Mouse (Mus musculus) lung, embryonic 15.5 days (tissue): Measurements from ENCODE around the gene Prdm15. TPM values are rescaled to one million over a fixed set of nuclear protein-coding genes. Genes with fewer than 3 reads are reported as not detected.

Experiments used
- ATAC-seq: fragments of 200-750 bp; cut with Nextera tagmentation; 2 replicates; pipeline ENCODE4 v1.8.0; 2017; ENCODE audit warnings: moderate number of reproducible peaks, borderline replicate concordance; ENCODE audit not compliant: low FRiP score, low TSS enrichment; ENCODE audit errors: extremely low read depth
- H3K27ac ChIP-seq: fragments of 300-500 bp; sonication (generic); 2 replicates; pipeline ENCODE4 v1.5.1; 2015; ENCODE audit warnings: moderate library complexity, mild to moderate bottlenecking, inconsistent platforms
- H3K27me3 ChIP-seq: fragments of 300-500 bp; sonication (generic); 2 replicates; pipeline ENCODE4 v1.6.1; 2015; ENCODE audit warnings: inconsistent platforms
- H3K36me3 ChIP-seq: fragments of 300-500 bp; sonication (generic); 2 replicates; pipeline ENCODE4 v1.6.1; 2015; ENCODE audit warnings: inconsistent platforms
- H3K4me1 ChIP-seq: fragments of 300-500 bp; sonication (generic); 2 replicates; pipeline ENCODE4 v1.6.1; 2015; ENCODE audit warnings: inconsistent platforms
- H3K4me2 ChIP-seq: fragments of 300-500 bp; sonication (generic); 2 replicates; pipeline ENCODE4 v1.6.1; 2015; ENCODE audit warnings: inconsistent platforms, mild to moderate bottlenecking, moderate library complexity
- H3K4me3 ChIP-seq: fragments of 300-500 bp; sonication (generic); 2 replicates; pipeline ENCODE4 v1.5.1; 2015; ENCODE audit warnings: mild to moderate bottlenecking, inconsistent platforms
- H3K9ac ChIP-seq: fragments of 300-500 bp; sonication (generic); 2 replicates; pipeline ENCODE4 v1.6.1; 2015; ENCODE audit warnings: inconsistent platforms
- H3K9me3 ChIP-seq: fragments of 300-500 bp; sonication (generic); 2 replicates; pipeline ENCODE4 v1.6.1; 2016; ENCODE audit warnings: inconsistent platforms
- WGBS: fragments of 180-500 bp; shearing (Covaris S2); methylation state at CpG from one replicate; pipeline ENCODE4 v1.1.7; 2015; 5-methylcytosine and 5-hydroxymethylcytosine counted together
- polyA plus RNA-seq: library from polyadenylated mRNA; unstranded; fragments of >200 nt; fragmentation: Nextera tagmentation; extraction: Ambion mirVana; gene quantifications from 2 replicates; pipeline ENCODE4 v1.2.1, GENCODE M21; 2015

Prdm15 gene
- polyA plus RNA-seq, 1 experiment from 2014 or later, result 10.9 TPM

DNA sequence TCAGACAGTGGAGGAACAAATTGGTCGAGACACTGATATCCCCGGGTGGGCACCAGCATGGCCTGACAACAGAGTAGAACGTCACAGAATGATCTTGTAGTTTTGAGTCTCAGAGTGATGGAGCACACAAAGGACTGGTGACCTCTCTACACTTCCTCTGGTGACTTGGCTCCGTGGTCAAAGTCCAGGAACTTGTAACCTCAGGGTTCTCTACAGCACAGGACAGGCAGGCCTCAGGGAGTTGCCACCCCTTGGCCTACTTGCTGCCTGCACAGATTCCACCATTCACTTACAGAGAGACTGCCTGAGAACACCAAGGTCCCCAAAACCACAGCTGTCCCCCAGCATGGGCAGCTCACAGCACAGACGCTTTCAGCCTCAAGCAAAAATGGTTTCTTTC lies 36.4 kb downstream of the Prdm15 start:
- Histone ChIP-seq H3K27me3 (no peaks in the 10 kb centered on the region), H3K4me2 (no peak overlapping the region), H3K27ac (no peak overlapping the region), H3K4me1 (no peaks in the 10 kb centered on the region), H3K4me3 (no peak overlapping the region), H3K36me3 (peaks cover 85% of the 10 kb centered on the region), H3K9me3 (no peaks in the 10 kb centered on the region), H3K9ac (no peak overlapping the region)
- no peak for ATAC-seq
- WGBS, result 80% methylated on average over 5 of the region's 5 CpGs

GRCm38 (mm10) chr16:97814060-97814459 lies 37.6 kb downstream of the Prdm15 start:
- no peak overlapping the region for H3K4me2 ChIP-seq
- no peaks in the 10 kb centered on the region for H3K9me3 ChIP-seq
- H3K4me3 ChIP-seq, result no peak overlapping the region
- H3K9ac ChIP-seq, result no peak overlapping the region
- H3K36me3 ChIP-seq, result peaks cover 88% of the 10 kb centered on the region
- no peaks in the 10 kb centered on the region for H3K27me3 ChIP-seq
- WGBS, result 92% methylated on average over 2 of the region's 2 CpGs
- no peaks in the 10 kb centered on the region for H3K4me1 ChIP-seq
- ATAC-seq, result no peak
- no peak overlapping the region for H3K27ac ChIP-seq

DNA sequence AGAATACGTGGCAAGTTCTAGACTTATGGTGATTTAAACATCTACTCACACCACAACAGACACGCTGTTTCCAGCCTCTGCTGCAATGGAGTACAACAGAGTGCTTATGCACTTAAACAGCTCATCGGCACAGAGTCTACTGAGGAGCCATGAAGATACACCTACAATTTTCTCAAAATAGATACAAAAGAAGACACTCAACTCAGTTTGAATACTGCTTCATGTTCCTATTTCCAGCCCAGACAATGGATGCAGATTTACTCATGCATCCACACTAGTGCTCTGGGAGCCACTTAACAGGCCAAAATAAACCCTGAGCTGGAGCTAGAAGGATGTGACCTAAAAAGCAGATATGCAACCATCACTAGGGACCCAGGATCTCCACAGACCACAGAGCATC lies 42.8 kb downstream of the Prdm15 start:
- WGBS, result 96% methylated on average over 3 of the region's 3 CpGs
- Histone ChIP-seq H3K4me1 (no peaks in the 10 kb centered on the region), H3K9me3 (no peaks in the 10 kb centered on the region), H3K9ac (no peak overlapping the region), H3K27me3 (no peaks in the 10 kb centered on the region), H3K4me3 (no peak overlapping the region), H3K27ac (no peak overlapping the region), H3K36me3 (peaks cover 81% of the 10 kb centered on the region), H3K4me2 (no peak overlapping the region)
- ATAC-seq, result no peak

GRCm38 (mm10) chr16:97805646-97806045 lies 46.0 kb downstream of the Prdm15 start:
- WGBS, result 94% methylated on average over 3 of the region's 3 CpGs
- H3K9ac ChIP-seq, result no peak overlapping the region
- no peaks in the 10 kb centered on the region for H3K9me3 ChIP-seq
- no peak for ATAC-seq
- no peaks in the 10 kb centered on the region for H3K4me1 ChIP-seq
- no peaks in the 10 kb centered on the region for H3K27me3 ChIP-seq
- no peak overlapping the region for H3K27ac ChIP-seq
- H3K36me3 ChIP-seq, result peaks cover 66% of the 10 kb centered on the region
- H3K4me2 ChIP-seq, result no peak overlapping the region
- no peak overlapping the region for H3K4me3 ChIP-seq

DNA sequence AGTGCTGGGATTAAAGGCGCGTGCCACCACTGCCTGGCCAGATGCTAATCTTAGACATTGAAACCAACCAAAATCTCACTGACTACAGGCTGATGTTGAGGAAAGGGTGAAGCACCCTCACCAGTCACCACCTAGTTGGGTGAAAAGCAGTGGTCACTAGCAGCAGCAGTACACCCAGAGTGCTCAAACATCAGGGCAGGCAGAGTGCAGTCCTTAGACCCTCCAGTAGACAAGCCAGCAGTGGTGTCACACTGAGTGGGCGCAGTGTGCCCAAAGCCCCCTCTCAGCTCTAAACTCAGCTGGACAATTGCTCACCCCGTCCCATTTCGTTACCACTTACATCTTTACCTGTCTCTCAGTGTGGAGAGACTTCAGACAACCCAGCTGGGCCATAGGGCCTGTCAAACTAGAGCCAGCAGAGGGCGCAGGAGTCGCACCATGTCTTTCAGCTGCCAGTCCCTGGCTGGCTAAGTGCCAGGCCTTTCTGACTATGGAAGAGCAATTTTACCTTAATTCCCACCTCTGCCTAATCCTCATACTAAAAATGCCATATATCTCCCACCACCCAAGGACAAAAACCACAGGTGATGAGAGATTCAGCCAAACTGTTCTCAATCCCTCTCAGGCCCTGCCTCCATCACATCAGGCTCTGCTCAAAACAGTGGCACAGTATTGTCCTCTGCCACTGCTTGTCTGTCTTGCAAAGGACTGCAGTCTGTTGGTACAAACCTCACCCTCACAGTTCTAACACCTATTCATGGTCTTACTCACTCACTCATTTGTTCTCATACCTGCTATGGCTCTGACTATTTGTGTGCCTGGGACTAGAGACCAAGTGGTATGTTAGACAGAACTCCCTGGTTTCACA lies 46.7 kb downstream of the Prdm15 start:
- H3K9me3 ChIP-seq, result no peaks in the 10 kb centered on the region
- ATAC-seq, result no peak; the same call in 1 of the 2 replicates
- peaks cover 65% of the 10 kb centered on the region for H3K36me3 ChIP-seq
- H3K4me3 ChIP-seq, result no peak overlapping the region
- no peak overlapping the region for H3K27ac ChIP-seq
- H3K4me1 ChIP-seq, result no peaks in the 10 kb centered on the region
- H3K9ac ChIP-seq, result no peak overlapping the region
- H3K4me2 ChIP-seq, result no peak overlapping the region
- H3K27me3 ChIP-seq, result no peaks in the 10 kb centered on the region
- WGBS, result 68% methylated on average over 7 of the region's 7 CpGs

DNA sequence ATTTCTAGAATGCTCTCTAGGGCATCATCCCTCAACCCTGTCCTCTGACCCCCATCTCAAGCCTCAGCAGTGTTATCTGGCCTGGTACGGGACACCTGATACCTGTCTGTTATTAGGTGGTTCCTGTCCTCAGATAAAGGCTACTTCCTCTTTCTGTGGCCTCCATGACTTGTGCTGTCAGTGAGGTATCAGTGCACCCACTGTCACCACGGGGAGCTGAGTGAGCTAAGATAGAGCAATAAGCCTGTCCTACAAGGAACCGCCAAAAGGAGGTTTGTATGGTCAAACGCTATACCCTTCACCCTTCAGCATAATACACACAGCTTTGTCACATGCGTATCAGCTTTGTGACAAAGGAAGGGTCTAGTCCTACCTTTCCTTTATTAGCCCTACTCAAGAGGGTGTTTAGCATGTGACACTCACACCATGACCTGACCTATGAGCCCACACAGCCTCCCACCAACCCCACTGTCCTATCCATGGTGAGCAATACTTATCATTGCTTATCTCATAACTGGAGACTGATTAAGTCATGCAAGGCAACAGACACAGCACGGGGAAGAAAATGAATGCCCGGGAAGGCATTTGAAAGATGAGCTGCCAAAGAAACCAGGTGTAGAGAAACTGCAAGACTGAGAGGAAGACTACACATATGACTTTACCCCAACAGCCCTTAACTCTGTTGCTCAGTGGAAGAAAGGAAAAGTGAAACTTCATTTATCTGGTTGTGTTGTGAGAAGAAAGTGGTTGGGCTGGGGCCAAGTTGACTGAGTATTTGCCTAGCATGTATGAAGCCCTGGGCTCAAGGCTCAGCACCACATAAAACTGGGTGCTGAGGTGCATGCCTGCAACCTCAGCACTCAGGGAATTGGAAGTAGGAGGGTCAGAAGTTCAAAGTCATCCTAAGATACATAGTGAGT lies 53.4 kb downstream of the Prdm15 start:
- Histone ChIP-seq H3K36me3 (peaks cover 69% of the 10 kb centered on the region), H3K9me3 (no peaks in the 10 kb centered on the region), H3K4me2 (no peak overlapping the region), H3K27me3 (no peaks in the 10 kb centered on the region), H3K9ac (no peak overlapping the region), H3K27ac (no peak overlapping the region), H3K4me1 (no peaks in the 10 kb centered on the region), H3K4me3 (no peak overlapping the region)
- WGBS, result 81% methylated on average over 7 of the region's 7 CpGs
- no peak for ATAC-seq

GRCm38 (mm10) chr16:97797212-97797611 lies 54.4 kb downstream of the Prdm15 start:
- Histone ChIP-seq H3K36me3 (peaks cover 73% of the 10 kb centered on the region), H3K4me2 (no peak overlapping the region), H3K9ac (no peak overlapping the region), H3K4me3 (no peak overlapping the region), H3K27ac (no peak overlapping the region), H3K9me3 (no peaks in the 10 kb centered on the region), H3K4me1 (no peaks in the 10 kb centered on the region), H3K27me3 (no peaks in the 10 kb centered on the region)
- no peak for ATAC-seq
- 80% methylated on average over 3 of the region's 3 CpGs for WGBS

DNA sequence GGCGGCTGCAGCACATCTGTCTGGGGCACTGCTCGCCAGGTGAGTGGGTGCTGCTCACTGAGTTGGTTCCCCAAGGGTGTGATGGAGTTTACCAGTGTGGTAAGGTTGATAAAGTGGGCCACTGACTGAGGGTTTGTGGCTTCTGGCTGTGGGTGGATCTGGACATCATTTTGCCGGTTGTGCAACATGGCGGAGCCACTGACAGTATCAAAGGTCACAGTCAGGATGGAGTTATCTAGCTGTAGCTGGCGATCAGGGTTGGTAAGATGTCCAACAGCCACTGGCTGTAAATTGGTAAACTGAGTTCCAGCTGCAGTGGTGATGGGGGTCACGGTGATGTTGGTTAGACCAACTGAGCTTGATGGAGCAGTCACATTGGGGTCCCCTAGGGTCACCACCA lies 57.4 kb downstream of the Prdm15 start:
- Histone ChIP-seq H3K4me1 (no peaks in the 10 kb centered on the region), H3K36me3 (peaks cover 56% of the 10 kb centered on the region), H3K4me3 (no peak overlapping the region), H3K4me2 (no peak overlapping the region), H3K9me3 (no peaks in the 10 kb centered on the region), H3K27me3 (no peaks in the 10 kb centered on the region), H3K9ac (no peak overlapping the region), H3K27ac (no peak overlapping the region)
- 92% methylated on average over 6 of the region's 6 CpGs for WGBS
- no peak for ATAC-seq

GRCm38 (mm10) chr16:97783057-97783456 lies 68.6 kb downstream of the Prdm15 start:
- ATAC-seq, result no peak
- no peaks in the 10 kb centered on the region for H3K4me1 ChIP-seq
- H3K4me2 ChIP-seq, result no peak overlapping the region
- H3K27ac ChIP-seq, result no peak overlapping the region
- H3K9me3 ChIP-seq, result no peaks in the 10 kb centered on the region
- 75% methylated on average over 5 of the region's 5 CpGs for WGBS
- H3K36me3 ChIP-seq, result no peaks in the 10 kb centered on the region
- no peak overlapping the region for H3K4me3 ChIP-seq
- no peaks in the 10 kb centered on the region for H3K27me3 ChIP-seq
- no peak overlapping the region for H3K9ac ChIP-seq

- Histone ChIP-seq H3K9me3 (no peaks in the 10 kb centered on the region), H3K9ac (no peak overlapping the region), H3K27me3 (no peaks in the 10 kb centered on the region), H3K4me1 (no peaks in the 10 kb centered on the region), H3K27ac (peak overlapping the region; percentile 54), H3K4me2 (peak overlapping the region; percentile 33), H3K36me3 (no peaks in the 10 kb centered on the region), H3K4me3 (no peak overlapping the region)
- whole genome bisulfite sequencing, result 22% methylated on average over 15 of the region's 15 CpGs
- peak; percentile 86 for ATAC-seq
These were observed 73.2 kb downstream of the Prdm15 start for GRCm38 (mm10) chr16:97778353-97779025.

DNA sequence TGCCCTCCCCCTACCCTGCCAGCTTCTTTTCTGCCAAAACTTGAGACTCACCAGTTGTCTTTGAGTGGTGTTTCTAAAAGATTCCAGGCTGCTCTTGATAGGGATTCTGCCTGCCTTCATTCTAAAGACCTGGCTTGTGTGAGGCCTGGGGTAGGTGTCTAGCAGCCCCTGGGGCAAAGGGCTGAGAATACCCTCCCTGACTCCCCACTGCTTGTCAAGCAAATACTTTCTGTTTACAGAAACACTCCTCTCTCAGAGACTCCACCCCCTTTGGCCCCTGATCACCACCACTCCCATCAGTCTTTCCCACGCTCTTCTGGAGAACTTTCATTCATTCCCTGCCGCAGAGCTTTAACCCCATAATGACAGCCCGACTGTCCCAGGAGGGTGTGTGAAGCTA lies 85.1 kb downstream of the Prdm15 start:
- Histone ChIP-seq H3K27me3 (peaks cover 41% of the 10 kb centered on the region), H3K9ac (no peak overlapping the region), H3K4me1 (peaks cover 35% of the 10 kb centered on the region), H3K4me2 (no peak overlapping the region), H3K9me3 (no peaks in the 10 kb centered on the region), H3K36me3 (no peaks in the 10 kb centered on the region), H3K4me3 (no peak overlapping the region), H3K27ac (no peak overlapping the region)
- peak; percentile 66; the same call in 1 of the 2 replicates for ATAC-seq
- WGBS, result 4% methylated on average over 3 of the region's 3 CpGs
